Mouse (Mus musculus): Measurements from ENCODE around the gene Gm10722.
"Not testable (repeated sequence)": the region's sequence is repeated elsewhere in the genome, so short reads cannot be mapped to it uniquely, and the experiment has no call there.

- TF ChIP-seq CTCF (IDR thresholded peaks at IDR 0.05; ENCODE audit: low read depth); EP300 (optimal IDR thresholded peaks at IDR 0.05): not testable (repeated sequence)
Measured at GRCm38 (mm10) chr9:3007272-3007671, 6.5 kb downstream of the Gm10722 start.

All from stomach, postnatal 0 days (tissue).